Mouse (Mus musculus): ENCODE data around the gene Lhx9.
A peak's percentile ranks its signal among the peaks of the same experiment; 100 is the strongest.

Gene Lhx9

DNA sequence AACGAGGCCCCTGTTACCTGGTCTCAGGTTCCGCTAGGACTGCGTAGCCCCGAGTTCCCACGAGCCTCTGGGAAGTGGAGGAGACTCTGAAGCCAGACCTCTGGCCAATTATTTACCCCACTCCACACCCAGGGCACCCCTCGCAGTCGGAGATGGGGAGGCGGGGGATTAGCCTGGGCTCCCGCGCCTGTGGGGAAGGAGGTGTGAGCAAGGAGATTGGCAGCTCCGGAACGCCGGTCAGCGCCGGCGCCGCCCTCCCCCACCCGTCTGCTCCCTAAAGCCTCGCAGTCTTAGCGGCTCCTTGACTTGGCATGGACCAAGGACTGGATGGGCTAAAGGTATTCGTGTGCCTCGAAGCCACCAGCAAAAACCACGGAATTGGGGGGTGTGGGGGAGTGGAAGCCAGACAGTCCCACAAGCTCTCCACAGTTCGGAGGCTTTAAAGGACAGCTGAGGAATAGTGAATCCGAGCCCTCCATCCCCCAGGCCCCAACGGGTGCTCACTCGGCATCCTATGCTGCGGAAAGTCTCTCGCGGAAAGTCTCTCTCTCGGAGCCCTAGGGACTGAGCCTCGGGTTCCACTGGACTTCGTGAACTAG is at the start of gene Lhx9:
Lhx9 (minus strand) TSS at position 67 of the 599 bp plus-strand sequence.
- no peak for DNase-seq

DNA sequence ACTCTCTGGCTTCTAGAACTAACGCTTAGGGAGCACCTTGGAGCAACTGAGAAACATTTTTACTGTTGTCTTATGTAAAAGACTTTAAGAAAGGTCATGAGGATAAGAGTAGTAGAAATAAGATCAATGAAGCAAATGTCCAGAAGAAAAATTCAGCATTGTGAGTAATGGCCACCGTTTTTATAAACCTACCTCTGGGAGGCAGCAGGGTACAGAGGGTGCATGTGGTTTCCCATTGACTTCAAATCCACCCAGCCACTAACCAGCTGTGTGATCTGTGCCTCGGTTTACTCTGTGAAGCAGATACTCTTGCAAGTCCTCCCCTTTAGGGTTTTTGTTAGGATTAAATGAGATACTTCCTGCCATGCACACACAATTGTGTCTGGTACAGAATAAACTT is 47.7 kb upstream of the Lhx9 start:
- no peak for DNase-seq

DNA sequence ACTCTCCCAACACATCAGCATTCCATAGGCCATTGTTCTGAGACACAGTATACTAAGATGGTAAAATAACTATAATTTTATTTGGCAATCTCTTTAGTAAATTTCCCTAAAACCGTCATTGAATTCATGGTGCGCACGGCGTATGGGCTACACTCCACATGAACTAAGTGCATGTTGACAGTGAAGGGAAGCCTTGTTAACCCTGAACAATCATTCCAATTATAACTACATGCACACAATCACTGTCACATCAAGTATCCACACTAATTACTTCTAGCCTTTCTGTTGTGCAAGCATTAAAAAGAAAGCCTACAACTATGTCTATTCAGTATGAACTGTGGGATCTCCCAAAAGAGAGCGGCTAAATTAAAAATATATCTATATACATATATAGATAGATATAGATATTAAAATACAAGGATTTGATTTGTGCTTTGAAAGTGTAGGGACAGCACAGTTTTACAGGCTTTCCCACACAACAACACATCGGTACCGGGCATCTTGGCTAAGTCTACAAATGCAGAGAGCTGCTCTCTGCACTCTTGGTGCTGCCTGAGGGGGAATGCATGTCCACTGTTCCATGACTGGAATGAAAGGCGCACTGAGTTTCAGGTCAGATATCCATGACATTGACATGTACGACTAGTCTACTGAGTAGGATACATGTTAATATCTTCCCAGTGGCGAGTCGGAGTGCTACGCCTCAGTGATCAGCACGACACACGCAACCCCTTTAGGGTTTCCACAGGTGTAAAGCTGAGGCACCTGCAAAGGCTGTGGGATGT is 29.3 kb upstream of the Lhx9 start:
- no peak for DNase-seq

DNA sequence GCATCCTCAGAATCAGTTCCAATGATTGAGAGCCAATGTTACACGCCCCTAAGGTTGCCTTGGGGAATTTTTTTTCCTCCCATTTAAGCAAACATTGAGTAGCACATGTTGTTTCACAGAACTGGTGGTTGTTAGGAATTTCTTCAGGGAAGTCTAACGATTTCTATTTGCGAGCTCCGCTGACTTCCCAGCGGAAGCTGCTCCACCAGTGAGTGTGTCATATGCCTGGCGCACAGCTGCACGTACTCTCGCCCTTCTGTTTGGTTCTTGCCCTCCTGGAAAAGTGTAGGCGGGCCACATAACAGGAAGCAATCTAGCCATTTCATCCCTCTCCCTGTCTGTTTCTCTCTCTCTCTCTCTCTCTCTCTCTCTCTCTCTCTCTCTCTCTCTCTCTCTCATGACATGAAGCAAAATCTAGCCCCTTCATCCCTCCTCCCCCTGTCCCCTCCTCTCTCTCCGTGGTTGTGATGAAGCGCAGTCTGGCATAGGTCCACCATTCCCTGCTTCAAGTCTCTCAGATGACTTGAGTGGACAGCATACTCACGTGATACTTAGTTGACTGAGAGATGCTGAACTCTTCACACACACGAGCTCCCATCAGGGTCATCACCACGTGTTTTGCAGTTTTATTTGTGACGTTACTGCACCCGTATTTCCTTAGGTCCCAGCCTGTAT is 28.1 kb upstream of the Lhx9 start:
- no peak for DNase-seq

DNA sequence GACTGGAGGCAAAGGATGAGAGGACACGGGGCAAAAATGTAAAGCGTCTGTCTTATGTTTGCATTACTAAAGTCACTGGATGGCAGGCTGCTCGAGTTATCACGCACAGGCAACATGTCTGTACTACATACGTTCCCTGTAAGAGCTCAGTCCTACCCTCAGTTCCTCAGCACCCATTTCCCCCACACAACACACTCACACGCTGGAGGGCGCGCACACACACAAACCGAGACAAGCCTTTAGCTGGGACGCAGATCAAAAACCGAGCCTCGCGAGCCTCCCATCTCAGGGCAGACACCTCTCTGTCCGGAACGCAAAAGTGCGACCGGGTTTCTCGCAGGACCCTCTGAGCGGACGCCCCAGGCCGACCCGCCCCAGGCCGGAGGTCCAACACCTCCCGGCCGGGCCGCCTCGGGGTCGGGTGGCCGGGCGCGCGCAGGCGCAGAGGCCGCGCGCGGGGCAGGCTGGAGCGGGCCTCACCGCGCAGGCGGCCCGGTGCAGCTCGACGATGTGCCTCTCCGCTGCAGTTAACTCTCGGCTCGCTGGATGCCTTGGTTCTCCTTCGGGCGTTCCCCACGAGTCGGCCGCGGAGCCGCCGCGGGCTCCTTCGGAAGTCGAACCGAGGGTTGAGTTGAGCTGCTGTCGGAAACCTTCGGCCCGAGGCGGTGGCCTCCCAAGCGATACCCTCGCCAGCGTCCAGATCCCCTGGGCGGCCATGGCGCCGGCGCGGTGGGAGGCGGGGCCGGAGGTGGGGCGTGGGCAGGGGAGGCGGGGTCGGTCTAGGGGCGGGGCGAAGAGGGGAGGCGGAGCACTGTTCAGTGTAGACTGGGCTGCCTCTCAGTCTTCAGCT is 7.9 kb upstream of the Lhx9 start, which contains the start of gene 2310009B15Rik:
2310009B15Rik (minus strand) TSS at position 752 of the 850 bp plus-strand sequence.
- DNase-seq, result peak; percentile 76

DNA sequence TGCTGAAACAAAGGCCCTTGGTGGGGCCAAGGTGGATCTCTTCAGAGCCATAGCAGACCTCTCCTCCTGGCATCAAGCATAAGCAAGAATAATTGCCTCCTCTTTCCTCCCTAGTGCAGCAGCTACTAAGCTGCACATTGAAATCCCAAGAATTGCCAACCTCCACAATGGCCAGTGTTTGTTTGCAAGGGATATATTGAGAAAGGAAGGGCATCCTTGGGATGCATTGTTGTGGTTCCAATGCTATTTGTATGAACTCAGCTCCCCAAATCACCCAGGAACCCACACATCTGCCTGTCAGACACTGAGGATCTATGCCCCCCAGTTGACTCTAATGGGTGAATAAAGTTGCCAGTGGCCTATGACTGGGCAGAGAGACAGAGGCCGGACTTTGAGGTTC is 2.4 kb upstream of the Lhx9 start:
- DNase-seq, result no peak

DNA sequence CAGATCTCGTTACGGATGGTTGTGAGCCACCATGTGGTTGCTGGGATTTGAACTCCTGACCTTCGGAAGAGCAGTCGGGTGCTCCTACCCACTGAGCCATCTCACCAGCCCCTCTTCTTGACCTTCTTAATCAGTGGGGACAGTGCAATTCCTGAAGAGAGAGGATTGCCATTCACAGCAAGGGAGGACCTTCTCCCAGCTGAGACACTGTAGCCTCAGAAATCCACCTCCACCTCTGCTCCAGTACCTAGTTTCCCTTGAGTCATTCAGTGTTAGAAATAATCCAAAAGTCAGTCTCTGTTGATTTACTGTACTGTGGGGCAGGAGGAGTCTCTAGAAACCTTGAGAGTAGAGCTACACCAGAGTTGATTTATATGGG is 1.8 kb upstream of the Lhx9 start:
- no peak for DNase-seq

DNA sequence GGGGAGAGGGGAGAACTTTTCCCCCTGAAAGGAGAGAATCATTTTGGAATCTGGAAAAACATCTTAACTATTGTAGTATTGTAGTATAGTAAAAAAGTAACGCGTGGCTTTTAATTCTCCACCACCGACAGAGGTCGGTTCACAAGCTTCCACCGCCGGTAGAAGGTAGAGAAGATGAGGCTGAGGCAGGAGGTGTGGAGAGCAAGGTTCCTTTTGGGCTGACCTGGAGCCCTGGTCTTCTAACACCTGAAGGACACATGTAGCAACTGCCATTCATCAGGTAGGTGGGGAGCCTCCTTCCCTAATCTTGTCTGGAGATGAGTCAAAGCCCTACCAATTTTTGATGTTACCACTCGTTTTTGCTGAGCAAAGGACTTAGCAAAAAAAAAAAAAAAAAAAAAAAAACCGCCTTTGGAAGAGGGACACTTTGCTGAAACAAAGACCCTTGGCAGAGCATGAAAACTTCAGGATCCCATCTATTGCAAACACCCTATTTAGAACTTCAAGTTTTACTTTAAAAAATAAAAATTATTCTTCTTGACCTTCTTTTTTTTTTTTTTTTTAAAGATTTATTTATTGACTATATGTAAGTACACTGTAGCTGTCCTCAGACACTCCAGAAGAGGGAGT is 1.3 kb upstream of the Lhx9 start:
- no peak for DNase-seq

DNA sequence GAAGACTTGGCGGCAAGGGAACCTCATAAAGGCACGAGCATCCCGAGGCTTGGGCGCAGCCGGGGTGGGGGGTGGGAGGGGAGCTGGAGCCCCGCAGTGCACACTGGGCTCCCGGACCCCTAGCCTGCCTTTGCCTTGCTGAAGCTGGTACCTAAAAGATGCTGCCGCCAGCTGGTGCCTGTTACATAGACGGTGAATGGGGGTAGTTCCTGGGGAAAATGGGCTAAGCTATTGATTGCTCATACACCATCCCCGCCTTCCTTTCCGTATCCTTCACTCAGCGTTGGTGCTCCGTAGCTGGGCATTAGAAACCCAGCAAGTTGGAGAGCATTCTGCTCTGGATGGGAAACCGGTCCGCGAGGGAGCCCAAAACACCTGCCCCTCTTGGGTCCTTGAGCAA is 351 bp downstream of the Lhx9 start:
- no peak for DNase-seq

DNA sequence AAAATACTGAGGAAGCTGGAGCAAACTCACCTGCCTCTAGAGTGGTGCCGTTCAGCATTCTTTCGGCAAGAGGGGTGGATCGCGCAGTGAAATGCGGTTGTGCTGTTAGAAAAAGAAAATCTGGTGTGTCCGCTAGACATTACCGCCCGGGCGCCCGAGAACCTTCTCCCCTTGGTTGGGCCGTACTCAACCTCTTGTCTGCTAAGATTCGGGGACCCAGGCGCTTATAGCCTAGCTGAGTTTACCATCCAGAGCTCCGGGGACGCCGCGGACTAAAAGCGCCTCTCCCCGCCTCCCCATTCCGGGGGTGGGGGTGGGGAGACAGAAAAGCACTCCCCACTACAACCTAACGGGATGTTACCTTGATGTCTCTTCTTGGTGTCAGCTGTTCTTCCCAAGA is 1.2 kb downstream of the Lhx9 start:
- DNase-seq, result no peak

DNA sequence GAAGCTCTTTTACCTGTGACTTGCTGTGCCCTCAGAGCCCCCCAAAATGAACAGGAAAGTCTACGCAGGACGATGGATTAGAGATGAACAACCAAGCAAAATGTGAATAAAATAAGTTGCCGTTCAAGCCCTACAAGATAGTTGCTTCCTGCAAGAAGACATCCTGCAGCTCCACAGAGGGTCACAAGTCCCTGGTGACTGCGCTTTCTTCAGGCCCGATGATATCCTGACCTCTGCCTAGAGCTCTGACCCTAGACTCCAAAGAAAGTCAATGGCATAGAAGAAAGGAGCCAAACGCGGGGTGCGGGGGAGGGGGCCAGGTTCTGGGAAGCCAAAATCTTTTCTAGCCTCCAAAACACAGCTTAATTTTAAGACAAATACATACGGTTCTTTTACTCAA is 1.8 kb downstream of the Lhx9 start:
- DNase-seq, result no peak

DNA sequence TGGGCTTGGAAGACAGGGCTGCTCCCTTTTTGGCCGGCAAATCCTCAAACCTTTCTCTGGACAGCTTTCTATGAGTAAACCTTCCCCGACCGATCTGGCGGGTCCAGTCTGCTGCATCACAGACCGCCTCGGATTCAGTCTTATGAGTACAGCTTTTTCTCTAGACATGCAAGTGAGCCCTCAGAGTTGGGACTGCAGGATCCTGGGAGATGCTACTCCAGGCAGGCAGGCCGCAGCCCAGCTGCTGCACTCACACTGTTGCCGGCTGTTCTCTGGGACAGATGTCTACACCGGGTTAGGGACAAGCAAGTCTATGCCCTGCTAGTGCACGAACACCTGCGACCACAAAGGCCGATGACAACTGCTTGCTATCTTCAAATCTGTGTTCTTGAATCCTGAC is 2.2 kb downstream of the Lhx9 start:
- no peak for DNase-seq

DNA sequence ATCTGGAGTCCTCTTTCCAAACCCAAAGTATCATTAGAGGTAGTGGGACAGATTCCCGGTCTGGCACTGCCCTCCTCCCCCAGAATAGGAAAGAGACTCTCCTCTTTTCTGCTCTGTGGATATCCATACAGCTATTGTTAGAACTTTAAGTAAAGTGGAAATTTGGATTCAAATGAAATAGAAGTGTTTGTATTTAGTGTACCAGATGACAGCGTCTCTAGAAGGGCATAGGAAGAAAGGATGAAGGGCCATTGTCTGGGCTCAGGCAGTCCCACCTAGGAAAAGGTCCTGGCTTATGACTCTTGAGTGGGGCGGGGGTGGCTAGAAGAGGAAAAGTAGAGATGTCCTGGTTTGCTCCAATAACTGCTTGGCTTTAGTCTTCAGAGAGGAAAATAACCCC is 2.9 kb downstream of the Lhx9 start:
- no peak for DNase-seq

DNA sequence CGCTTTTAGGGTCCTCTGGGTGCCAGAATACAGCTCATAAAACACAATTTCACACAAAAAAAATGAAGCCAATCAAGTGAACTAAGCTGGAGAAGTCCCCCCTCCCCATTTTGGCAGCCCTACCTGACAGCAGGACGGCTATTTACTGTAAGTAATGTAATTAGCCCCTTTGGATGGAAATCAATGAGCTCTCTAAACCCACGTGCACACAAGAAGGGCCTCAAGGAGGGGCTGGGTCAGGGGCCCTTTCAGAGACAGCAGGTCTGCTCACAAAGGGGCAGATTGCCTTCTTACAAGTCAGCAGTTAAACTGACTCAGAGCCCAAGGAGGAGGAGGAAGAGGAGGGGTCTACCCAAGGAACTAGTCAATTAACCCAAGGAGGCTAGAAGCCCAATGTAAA is 4.2 kb downstream of the Lhx9 start:
- DNase-seq, result no peak

DNA sequence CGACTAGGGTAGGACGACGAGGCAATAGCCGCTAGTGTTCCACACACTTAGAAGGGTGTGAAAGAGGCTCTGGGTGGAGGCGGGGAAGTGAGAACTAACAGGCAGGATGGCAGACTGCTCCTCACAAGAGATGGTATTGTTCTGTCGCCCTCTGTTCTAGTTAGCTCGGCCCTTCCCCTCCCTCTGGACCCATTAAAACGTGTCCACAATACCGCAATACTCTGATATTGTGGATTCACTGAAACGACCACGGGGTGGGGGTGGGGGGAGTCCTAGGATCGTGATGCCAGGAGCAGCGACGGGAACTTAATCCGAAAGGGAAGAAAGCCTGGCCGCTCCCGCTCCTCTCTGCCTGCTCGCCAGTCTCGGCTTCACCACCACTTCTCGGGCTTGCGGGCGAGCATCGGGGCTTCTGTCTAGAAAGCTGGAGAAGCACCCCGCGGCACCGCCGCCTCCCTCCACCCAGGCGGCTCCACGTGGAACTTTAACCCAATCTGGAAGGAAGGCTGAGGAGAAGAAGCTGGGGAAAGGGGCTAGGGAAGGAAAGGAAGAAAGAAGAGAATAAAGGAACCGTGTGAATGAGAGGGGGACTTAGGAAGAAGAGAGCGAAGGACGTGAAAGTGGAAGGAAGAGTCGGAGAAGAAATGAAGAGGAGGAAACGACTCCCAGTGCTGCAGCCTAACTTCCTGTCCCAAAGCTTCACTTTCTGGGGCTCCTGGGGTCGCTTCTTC is 4.9 kb downstream of the Lhx9 start:
- DNase-seq, result no peak

DNA sequence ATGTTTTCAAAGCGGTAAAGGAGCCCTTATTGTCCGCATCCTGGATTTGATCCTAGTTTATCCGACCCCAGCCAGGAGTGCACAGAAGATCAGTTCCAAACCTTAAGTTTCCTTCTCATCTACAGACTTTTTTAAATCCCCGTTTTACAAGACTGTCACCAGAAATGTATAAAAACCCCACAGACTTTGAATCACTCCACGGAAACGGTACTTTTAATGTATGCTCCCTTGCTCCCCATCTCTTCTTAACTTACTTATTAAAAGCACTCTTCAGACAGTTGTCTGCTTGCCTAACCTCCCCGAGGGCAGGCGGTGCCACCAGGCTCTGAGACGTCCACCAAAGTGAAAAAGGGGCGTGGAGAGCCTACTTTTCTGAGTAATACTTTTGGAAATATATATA is 5.6 kb downstream of the Lhx9 start:
- no peak for DNase-seq

DNA sequence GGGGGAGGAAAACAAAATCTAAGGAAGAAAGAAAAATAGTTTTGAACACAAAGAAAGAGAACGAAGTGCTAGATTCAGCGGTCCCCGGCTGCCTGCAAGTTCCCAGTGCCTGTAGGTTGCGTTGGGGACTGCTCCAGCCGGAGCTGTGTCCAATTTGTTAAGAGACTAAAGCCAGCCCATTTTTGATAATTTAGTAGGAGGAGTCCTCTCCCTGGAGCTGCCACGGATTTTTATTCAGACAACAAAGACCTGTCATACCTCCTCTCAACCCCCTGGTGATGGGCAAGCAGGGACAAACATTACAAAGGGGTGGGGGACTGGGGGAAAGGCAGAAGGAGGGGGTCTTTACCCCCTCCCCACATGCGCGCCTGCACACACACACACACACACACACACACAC is 6.1 kb downstream of the Lhx9 start:
- no peak for DNase-seq

DNA sequence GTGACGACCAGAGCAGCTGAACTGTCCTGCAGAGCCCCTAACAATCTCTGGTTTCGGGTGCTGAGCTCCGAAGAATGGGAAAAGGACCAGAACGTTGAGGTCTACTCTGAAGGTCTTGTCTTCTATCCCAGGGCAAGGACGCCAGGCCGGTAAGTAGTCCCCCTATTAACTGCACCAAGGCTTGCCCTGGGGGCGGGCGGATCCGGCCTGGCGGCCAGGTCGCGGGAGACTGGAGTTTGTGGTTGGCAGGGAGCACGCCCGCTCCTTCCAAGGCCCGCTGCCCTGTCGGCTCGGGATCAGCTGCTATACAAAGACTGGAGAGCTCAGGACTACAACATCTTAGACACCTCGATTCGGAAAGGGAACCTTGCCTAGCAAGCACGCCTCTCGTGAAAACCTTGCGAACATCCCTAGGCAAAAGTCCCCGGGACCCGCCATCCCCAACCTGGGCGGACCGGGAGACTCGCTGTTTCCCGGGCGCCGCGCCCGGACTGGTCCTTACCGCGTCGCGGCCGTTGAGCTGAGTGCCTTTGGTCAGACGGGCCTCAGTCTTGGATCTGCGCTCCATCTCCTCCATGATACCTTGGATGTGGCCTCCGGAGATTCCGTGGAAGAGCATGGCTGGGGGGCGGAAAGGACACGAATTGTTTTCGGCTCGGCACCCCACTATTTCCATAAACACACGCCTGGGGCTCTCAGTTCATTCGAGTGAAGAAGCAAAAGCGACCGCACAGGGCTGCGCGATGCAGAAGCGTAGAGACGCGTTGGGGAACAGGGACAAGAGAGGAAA is 6.9 kb downstream of the Lhx9 start:
- no peak for DNase-seq

DNA sequence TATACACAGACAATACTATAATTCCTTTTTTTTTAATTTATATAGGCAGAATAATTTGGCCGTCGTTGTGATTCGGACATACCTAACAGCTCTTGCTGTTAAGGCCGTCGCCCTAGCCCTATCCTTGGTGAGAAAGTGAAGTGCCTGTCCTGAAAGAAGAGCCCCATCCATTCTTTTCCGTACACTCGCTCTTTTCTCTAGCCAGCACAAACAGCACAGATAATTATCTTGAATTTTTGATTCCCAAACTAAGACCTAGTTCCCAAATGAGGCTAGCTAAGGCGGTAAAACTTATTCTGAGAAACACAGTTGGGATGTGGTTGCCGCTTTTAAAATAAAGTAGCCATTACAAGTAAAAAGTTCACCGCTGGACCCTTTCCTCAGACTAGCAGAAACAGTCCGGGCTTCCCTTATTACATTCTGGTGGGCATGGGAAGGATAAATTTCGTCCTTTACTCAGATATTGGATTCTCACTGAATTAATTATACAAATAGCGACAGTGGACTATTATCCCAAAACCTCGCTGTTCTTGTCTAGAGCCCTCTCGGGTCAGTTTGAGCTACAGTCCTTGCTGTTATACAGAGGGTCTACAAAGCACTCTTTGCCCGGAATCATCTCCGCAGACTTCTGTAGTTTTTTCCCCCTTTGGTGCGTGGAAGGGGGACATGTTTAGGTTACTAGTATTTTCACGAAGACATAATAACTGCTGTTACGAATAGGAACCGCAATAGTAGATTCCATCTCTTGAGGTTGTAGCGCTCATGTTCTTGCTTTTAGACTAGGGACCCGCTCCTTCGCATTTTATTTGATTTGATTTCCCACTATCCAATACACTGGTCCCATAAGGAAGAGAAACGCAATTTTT is 7.7 kb downstream of the Lhx9 start:
- DNase-seq, result no peak

DNA sequence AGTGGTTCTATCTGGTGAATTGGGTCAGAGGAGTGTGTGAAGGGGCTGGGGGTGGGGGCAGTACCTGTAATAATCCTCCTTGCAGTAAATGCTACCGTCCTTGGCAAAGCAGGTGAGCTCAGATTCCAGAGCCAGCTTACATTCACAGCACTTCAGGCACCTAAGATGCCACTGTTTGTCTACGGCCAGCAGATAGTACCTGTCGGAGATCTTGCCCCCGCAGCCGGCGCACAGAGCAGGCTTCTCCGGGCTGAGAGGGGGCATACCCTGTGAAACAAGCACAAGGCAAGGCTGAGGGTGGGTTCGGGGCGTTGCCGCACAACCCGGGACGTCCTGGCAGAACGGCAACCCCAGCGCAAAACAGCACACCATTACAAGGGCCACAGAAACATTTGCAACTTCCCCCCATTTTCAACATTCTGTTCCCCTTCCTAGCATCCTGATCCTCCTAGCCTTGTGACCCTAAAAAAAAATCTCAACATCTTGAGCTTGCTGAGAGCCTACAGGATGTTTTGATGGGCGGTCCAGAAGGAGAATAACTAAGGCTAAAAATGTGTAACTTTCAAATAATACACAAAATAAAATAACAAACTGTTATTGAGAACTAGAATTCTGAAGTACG is 8.5 kb downstream of the Lhx9 start:
- DNase-seq, result no peak
